Mouse (Mus musculus): ENCODE results near the gene Tfap2a.

Gene Tfap2a

GRCm38 (mm10) chr13:40713241-40713640, 24.9 kb downstream of the Tfap2a start:
- DNase-seq (ENCODE audit: low spot score in 2 of 2), result no peak

- no peak for DNase-seq (ENCODE audit: low spot score in 2 of 2)
Measured at GRCm38 (mm10) chr13:40712526-40712832, 25.7 kb downstream of the Tfap2a start.

GRCm38 (mm10) chr13:40711661-40712525, 26.3 kb downstream of the Tfap2a start:
- DNase-seq (ENCODE audit: low spot score in 2 of 2), result no peak

GRCm38 (mm10) chr13:40710062-40710342, 28.2 kb downstream of the Tfap2a start:
- no peak for DNase-seq (ENCODE audit: low spot score in 2 of 2)

GRCm38 (mm10) chr13:40709321-40710061, 28.7 kb downstream of the Tfap2a start:
- DNase-seq (ENCODE audit: low spot score in 2 of 2), result no peak

- no peak for DNase-seq (ENCODE audit: low spot score in 2 of 2)
Measured at GRCm38 (mm10) chr13:40708913-40709312, 29.3 kb downstream of the Tfap2a start.

- DNase-seq (ENCODE audit: low spot score in 2 of 2), result no peak
Measured at GRCm38 (mm10) chr13:40708271-40708670, 29.9 kb downstream of the Tfap2a start.

GRCm38 (mm10) chr13:40707646-40708045, 30.5 kb downstream of the Tfap2a start:
- no peak for DNase-seq (ENCODE audit: low spot score in 2 of 2)

- no peak for DNase-seq (ENCODE audit: low spot score in 2 of 2)
Measured at GRCm38 (mm10) chr13:40706612-40707011, 31.6 kb downstream of the Tfap2a start.

GRCm38 (mm10) chr13:40705821-40706425, 32.3 kb downstream of the Tfap2a start:
- no peak for DNase-seq (ENCODE audit: low spot score in 2 of 2)

GRCm38 (mm10) chr13:40704864-40705455, 33.2 kb downstream of the Tfap2a start:
- no peak for DNase-seq (ENCODE audit: low spot score in 2 of 2)

- DNase-seq (ENCODE audit: low spot score in 2 of 2), result no peak
Measured at GRCm38 (mm10) chr13:40703982-40704501, 34.1 kb downstream of the Tfap2a start.

GRCm38 (mm10) chr13:40703123-40703797, 34.9 kb downstream of the Tfap2a start:
- no peak for DNase-seq (ENCODE audit: low spot score in 2 of 2)

- DNase-seq (ENCODE audit: low spot score in 2 of 2), result no peak
Measured at GRCm38 (mm10) chr13:40702361-40703122, 35.6 kb downstream of the Tfap2a start.

GRCm38 (mm10) chr13:40701691-40702090, 36.5 kb downstream of the Tfap2a start:
- DNase-seq (ENCODE audit: low spot score in 2 of 2), result no peak

- no peak for DNase-seq (ENCODE audit: low spot score in 2 of 2)
Measured at GRCm38 (mm10) chr13:40685790-40686189, 52.4 kb downstream of the Tfap2a start.

GRCm38 (mm10) chr13:40676730-40677129, 61.4 kb downstream of the Tfap2a start:
- no peak for DNase-seq (ENCODE audit: low spot score in 2 of 2)

All from left cerebral cortex, adult 9 months (tissue).